Mouse (Mus musculus) heart, postnatal 0 days (tissue): ENCODE measurements around the gene Bcap31. TPM values are rescaled to one million over a fixed set of nuclear protein-coding genes. Genes with fewer than 3 reads are reported as not detected.
A peak's percentile ranks its signal among the peaks of the same experiment; 100 is the strongest.

Experiments used
- ATAC-seq: fragments of 200-750 bp; cut with Nextera tagmentation; 2 replicates; pipeline ENCODE4 v1.8.0; 2017; ENCODE audit warnings: low read depth, moderate number of reproducible peaks, moderate library complexity; ENCODE audit not compliant: insufficient read depth
- DNase-seq: peaks from one replicate; pipeline ENCODE4 v3.0.0-alpha.2; 2016; ENCODE audit warnings: low spot score
- H3K27ac ChIP-seq: fragments of 300-500 bp; sonication (generic); 2 replicates; pipeline ENCODE4 v1.5.1; 2014; ENCODE audit warnings: low read depth, mild to moderate bottlenecking
- H3K27me3 ChIP-seq: fragments of 300-500 bp; sonication (generic); 2 replicates; pipeline ENCODE4 v1.6.1; 2014; ENCODE audit warnings: low read length, mixed read lengths; ENCODE audit not compliant: control insufficient read depth, insufficient read depth
- H3K36me3 ChIP-seq: fragments of 300-500 bp; sonication (generic); replicated peaks from 2 replicates; pipeline ENCODE4 v1.6.1; 2014; ENCODE audit warnings: low read length, mixed read lengths; ENCODE audit not compliant: control insufficient read depth, insufficient read depth
- H3K4me1 ChIP-seq: fragments of 300-500 bp; sonication (generic); 2 replicates; pipeline ENCODE4 v1.6.1; 2014; ENCODE audit warnings: antibody characterized with exemption; ENCODE audit not compliant: control insufficient read depth, insufficient read depth
- H3K4me2 ChIP-seq: fragments of 300-500 bp; sonication (generic); 2 replicates; pipeline ENCODE4 v1.6.1; 2014; ENCODE audit warnings: low read depth, mild to moderate bottlenecking, low read length, moderate library complexity
- H3K4me3 ChIP-seq: fragments of 300-500 bp; sonication (generic); 2 replicates; pipeline ENCODE4 v1.5.1; 2014; ENCODE audit warnings: low read depth, low read length
- H3K9ac ChIP-seq: fragments of 300-500 bp; sonication (generic); replicated peaks from 2 replicates; pipeline ENCODE4 v1.6.1; 2014; ENCODE audit warnings: low read depth, low read length, mixed read lengths
- H3K9me3 ChIP-seq: fragments of 300-500 bp; sonication (generic); replicated peaks from 2 replicates; pipeline ENCODE4 v1.6.1; 2016; ENCODE audit warnings: low read length; ENCODE audit not compliant: control insufficient read depth
- CTCF ChIP-seq: IDR thresholded peaks from 2 replicates; pipeline ENCODE4 v1.5.1; 2016; ENCODE audit warnings: antibody characterized with exemption, control low read depth, low read depth
- EP300 ChIP-seq: IDR thresholded peaks from 2 replicates; pipeline ENCODE4 v1.6.1; 2016; ENCODE audit warnings: antibody characterized with exemption, low read depth
- WGBS: fragments of 180-500 bp; shearing (Covaris S2); extraction: QIAGEN DNeasy Blood & Tissue Kit; methylation state at CpG from one replicate; pipeline ENCODE4 v1.1.7; 2014; 5-methylcytosine and 5-hydroxymethylcytosine counted together
- polyA plus RNA-seq: library from polyadenylated mRNA; unstranded; fragments of >200 nt; fragmentation: Nextera tagmentation; extraction: Ambion mirVana; gene quantifications from 2 replicates; pipeline ENCODE4 v1.2.1, GENCODE M21; 2015
- total RNA-seq: library from RNA; depleted of rRNA; stranded (reverse); fragments of >200 nt; gene quantifications from 2 replicates; pipeline ENCODE4 v1.2.3, GENCODE M21; 2014; ENCODE audit warnings: low replicate concordance

The Bcap31 gene
- total and polyA plus RNA-seq, 2 experiments from 2014 or later = 65.7 to 148 TPM

- WGBS = 26% methylated on average over 20 of the region's 20 CpGs
- peak overlapping the region; percentile 74 for H3K4me3 ChIP-seq
- H3K27ac ChIP-seq = peak overlapping the region; percentile 87
- peaks cover 15% of the 10 kb centered on the region for H3K36me3 ChIP-seq
- TF ChIP-seq CTCF (no peak), EP300 (no peak)
- no peaks in the 10 kb centered on the region for H3K27me3 ChIP-seq
- no peaks in the 10 kb centered on the region; the same call in 1 of the 2 replicates for H3K4me1 ChIP-seq
- H3K4me2 ChIP-seq = peak overlapping the region; percentile 81
- DNase-seq = peak; percentile 27
- H3K9me3 ChIP-seq = no peaks in the 10 kb centered on the region
- ATAC-seq = peak; percentile 42
- H3K9ac ChIP-seq = peak overlapping the region; percentile 90
Measured at GRCm38 (mm10) chrX:73673968-73674661, 41.9 kb downstream of the Bcap31 start.

- ATAC-seq = no peak; the same call in 1 of the 2 replicates
- WGBS = 15% methylated on average over 18 of the region's 42 CpGs
- TF ChIP-seq EP300 (no peak), CTCF (no peak)
- Histone ChIP-seq H3K27ac (peak overlapping the region; percentile 87), H3K36me3 (peaks cover 13% of the 10 kb centered on the region), H3K4me1 (no peaks in the 10 kb centered on the region; the same call in 1 of the 2 replicates), H3K27me3 (no peaks in the 10 kb centered on the region), H3K4me3 (peak overlapping the region; percentile 74), H3K4me2 (peak overlapping the region; percentile 81), H3K9me3 (no peaks in the 10 kb centered on the region), H3K9ac (peak overlapping the region; percentile 90)
- no peak for DNase-seq
Measured at GRCm38 (mm10) chrX:73673619-73673967, 42.4 kb downstream of the Bcap31 start.

- Histone ChIP-seq H3K9ac (peak within 1 kb of the TSS; percentile 90), H3K36me3 (peaks cover 7% of the 10 kb centered on the region), H3K27ac (peak within 1 kb of the TSS; percentile 87), H3K4me1 (no peaks in the 10 kb centered on the region; the same call in 1 of the 2 replicates), H3K9me3 (no peaks in the 10 kb centered on the region), H3K4me2 (peak within 1 kb of the TSS; percentile 81), H3K4me3 (peak within 1 kb of the TSS; percentile 74), H3K27me3 (no peaks in the 10 kb centered on the region)
- ATAC-seq (peak; percentile 82), DNase-seq (peak; percentile 64)
- TF ChIP-seq EP300 = no peak
- WGBS = 17% methylated on average over 36 of the region's 72 CpGs
Measured at GRCm38 (mm10) chrX:73672879-73673618, 42.9 kb downstream of the Bcap31 start, which contains the start of gene Slc6a8. Slc6a8 (plus strand) TSS chrX:73673150.

GRCm38 (mm10) chrX:73672031-73672431 is 43.9 kb downstream of the Bcap31 start:
- DNase-seq (peak; percentile 43), ATAC-seq (peak; percentile 50)

GRCm38 (mm10) chrX:73663143-73663542 is 52.8 kb downstream of the Bcap31 start:
- Histone ChIP-seq H3K9ac (no peak overlapping the region), H3K27me3 (no peaks in the 10 kb centered on the region), H3K9me3 (no peaks in the 10 kb centered on the region), H3K4me1 (0 out of 2 replicates have a peak, but pooled peaks cover 3% of the 10 kb centered on the region), H3K4me2 (no peak overlapping the region), H3K27ac (no peak overlapping the region), H3K4me3 (no peak overlapping the region), H3K36me3 (no peaks in the 10 kb centered on the region)
- no peak for DNase-seq
- ATAC-seq = no peak
- TF ChIP-seq CTCF (no peak), EP300 (no peak)

More at GRCm38 (mm10) chrX:73672031-73672431, 43.9 kb downstream of the Bcap31 start:
- Histone ChIP-seq H3K36me3 (no peaks in the 10 kb centered on the region; the same call in 1 of the 2 replicates), H3K27ac (no peak overlapping the region), H3K27me3 (no peaks in the 10 kb centered on the region), H3K4me3 (no peak overlapping the region), H3K4me2 (peak overlapping the region; percentile 81; the same call in 1 of the 2 replicates), H3K4me1 (no peaks in the 10 kb centered on the region; the same call in 1 of the 2 replicates), H3K9me3 (no peaks in the 10 kb centered on the region), H3K9ac (no peak overlapping the region)
- TF ChIP-seq EP300 = no peak
- TF ChIP-seq CTCF = peak; percentile 53
- 65% methylated on average over 4 of the region's 4 CpGs for WGBS
